Mouse (Mus musculus): ENCODE results near the gene Gm20388.

DNA sequence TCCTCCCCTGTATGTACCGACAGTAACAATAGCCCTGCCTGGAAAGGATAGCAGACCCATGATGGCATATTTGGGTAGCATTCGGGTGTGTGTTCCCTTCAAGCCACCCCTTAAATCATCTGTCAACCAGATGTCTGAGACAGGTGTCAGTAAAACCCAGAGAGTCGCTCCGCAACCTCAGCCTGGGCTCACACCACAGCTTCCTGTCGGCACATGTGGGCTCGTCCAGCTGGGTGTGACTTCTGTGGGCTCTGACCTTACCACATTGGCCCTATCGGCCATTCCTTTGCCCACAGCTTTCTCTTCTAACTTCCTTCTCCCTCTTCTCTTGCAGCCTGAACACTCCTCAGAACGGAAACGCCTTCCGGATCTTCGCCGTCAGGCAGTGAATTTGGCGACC, 139.3 kb downstream of the Gm20388 start:
- no peak for TF ChIP-seq MAFK (IDR thresholded peaks at IDR 0.05; ENCODE audit: insufficient read depth, low read depth, low read length)
- TF ChIP-seq ZNF384 (IDR thresholded peaks at IDR 0.05; ENCODE audit: low read depth, low read length): no peak
- no peak for TF ChIP-seq HCFC1 (IDR thresholded peaks at IDR 0.05; ENCODE audit: borderline replicate concordance, insufficient read depth, low read length)
- TF ChIP-seq ZC3H11A (IDR thresholded peaks at IDR 0.05; ENCODE audit: borderline replicate concordance, low read depth, low read length): no peak
